Mouse (Mus musculus) cerebellum, adult 2 months (tissue): ENCODE measurements at regions not wholly inside any gene's neighbourhood (a gene's known extent, or its start where the extent isn't known, plus 50 kb on each side); places are given as distances from the start of the nearest gene placed in this dataset.

ENCODE experiments used
- DNase-seq, 2 experiments: peaks; one replicate each; pipeline ENCODE4 v3.0.0; 2021
- H3K27ac ChIP-seq: fragments of 200-500 bp; 2 replicates; pipeline ENCODE4 v1.5.1; 2012; ENCODE audit warnings: low read length, control low read depth, inconsistent platforms; ENCODE audit not compliant: insufficient read depth
- H3K27me3 ChIP-seq: fragments of 200-500 bp; 2 replicates; pipeline ENCODE4 v1.6.1; 2012; ENCODE audit warnings: inconsistent platforms, mild to moderate bottlenecking, low read length, moderate library complexity; ENCODE audit not compliant: control insufficient read depth, insufficient read depth
- H3K4me1 ChIP-seq: fragments of 200-500 bp; 2 replicates; pipeline ENCODE4 v1.6.1; 2011; ENCODE audit warnings: low read length; ENCODE audit not compliant: control insufficient read depth, insufficient read depth
- H3K4me3 ChIP-seq: fragments of 200-500 bp; replicated peaks from 2 replicates; pipeline ENCODE3; 2011; ENCODE audit warnings: mild to moderate bottlenecking, low read depth, low read length, control low read depth; ENCODE audit not compliant: insufficient read depth
- CTCF ChIP-seq: fragments of 200-500 bp; IDR thresholded peaks from 2 replicates; pipeline ENCODE4 v1.5.1; 2011; ENCODE audit warnings: low read depth, mild to moderate bottlenecking, control low read depth, low read length, moderate library complexity, borderline replicate concordance; ENCODE audit not compliant: insufficient read depth
- POLR2A ChIP-seq: fragments of 200-500 bp; IDR thresholded peaks from 2 replicates; pipeline ENCODE4 v1.6.1; 2011; ENCODE audit warnings: low read length, control low read depth, borderline replicate concordance; ENCODE audit not compliant: insufficient read depth
- WGBS: fragments of 180-500 bp; shearing (Covaris S2); methylation state at CpG from one replicate; pipeline ENCODE4 v1.1.7; 2018; 5-methylcytosine and 5-hydroxymethylcytosine counted together

GRCm38 (mm10) chr15:70727361-70727885, 3106.9 kb upstream of the Gm6569 start:
- H3K4me1 ChIP-seq: no peaks in the 10 kb centered on the region
- H3K4me3 ChIP-seq: no peak overlapping the region
- no peaks in the 10 kb centered on the region for H3K27me3 ChIP-seq
- TF ChIP-seq CTCF (no peak), POLR2A (no peak)
- no peak overlapping the region for H3K27ac ChIP-seq
- 37% methylated on average over 1 of the region's 1 CpGs for WGBS
- no peak for DNase-seq

GRCm38 (mm10) chr15:70727956-70728355, 3106.4 kb upstream of the Gm6569 start:
- no peak overlapping the region for H3K27ac ChIP-seq
- DNase-seq: no peak
- no peak for TF ChIP-seq POLR2A
- no peak for TF ChIP-seq CTCF
- no peaks in the 10 kb centered on the region for H3K4me1 ChIP-seq
- H3K27me3 ChIP-seq: no peaks in the 10 kb centered on the region
- WGBS: 84% methylated on average over 1 of the region's 1 CpGs
- no peak overlapping the region for H3K4me3 ChIP-seq

- no peaks in the 10 kb centered on the region for H3K4me1 ChIP-seq
- TF ChIP-seq POLR2A (no peak), CTCF (no peak)
- H3K4me3 ChIP-seq: no peak overlapping the region
- DNase-seq: no peak
- H3K27ac ChIP-seq: no peak overlapping the region
- H3K27me3 ChIP-seq: no peaks in the 10 kb centered on the region
Observed at GRCm38 (mm10) chr15:70744239-70744638, 3090.1 kb upstream of the Gm6569 start.

- TF ChIP-seq CTCF (no peak), POLR2A (no peak)
- DNase-seq: no peak
- Histone ChIP-seq H3K4me1 (no peaks in the 10 kb centered on the region), H3K27ac (no peak overlapping the region), H3K27me3 (no peaks in the 10 kb centered on the region), H3K4me3 (no peak overlapping the region)
- 53% methylated on average over 1 of the region's 1 CpGs for WGBS
Observed at GRCm38 (mm10) chr15:70764045-70764444, 3070.3 kb upstream of the Gm6569 start.

GRCm38 (mm10) chr15:70764513-70764912, 3069.8 kb upstream of the Gm6569 start:
- no peak for DNase-seq
- no peaks in the 10 kb centered on the region for H3K27me3 ChIP-seq
- TF ChIP-seq CTCF (no peak), POLR2A (no peak)
- WGBS: 62% methylated on average over 1 of the region's 1 CpGs
- H3K27ac ChIP-seq: no peak overlapping the region
- H3K4me3 ChIP-seq: no peak overlapping the region
- no peaks in the 10 kb centered on the region for H3K4me1 ChIP-seq

- no peak for TF ChIP-seq POLR2A
- no peak for TF ChIP-seq CTCF
- H3K4me1 ChIP-seq: no peaks in the 10 kb centered on the region
- no peak overlapping the region for H3K4me3 ChIP-seq
- H3K27me3 ChIP-seq: no peaks in the 10 kb centered on the region
- H3K27ac ChIP-seq: no peak overlapping the region
- DNase-seq: no peak
Observed at GRCm38 (mm10) chr15:70765471-70765870, 3068.9 kb upstream of the Gm6569 start.
